Mouse (Mus musculus) liver, embryonic 11.5 days (tissue): ENCODE measurements at regions not wholly inside any gene's neighbourhood (a gene's known extent, or its start where the extent isn't known, plus 50 kb on each side); places are given as distances from the start of the nearest gene placed in this dataset.

Source experiments
- ATAC-seq: fragments of 200-750 bp; cut with Nextera tagmentation; replicated peaks from 2 replicates; pipeline ENCODE4 v1.8.0; 2017; ENCODE audit warnings: moderate number of reproducible peaks, mild to moderate bottlenecking, moderate TSS enrichment, moderate library complexity; ENCODE audit not compliant: low FRiP score
- DNase-seq: peaks from one replicate; pipeline ENCODE4 v3.0.0-alpha.2; 2017; ENCODE audit warnings: low spot score
- H3K27ac ChIP-seq: fragments of 300-500 bp; sonication (generic); 2 replicates; pipeline ENCODE4 v1.5.1; 2014; ENCODE audit warnings: mild to moderate bottlenecking, low read depth, low read length, control low read depth
- H3K27me3 ChIP-seq: fragments of 300-500 bp; sonication (generic); replicated peaks from 2 replicates; pipeline ENCODE4 v1.6.1; 2014; ENCODE audit warnings: low read length, mixed read lengths; ENCODE audit not compliant: control insufficient read depth, insufficient read depth
- H3K36me3 ChIP-seq: fragments of 300-500 bp; sonication (generic); 2 replicates; pipeline ENCODE4 v1.6.1; 2014; ENCODE audit warnings: mild to moderate bottlenecking, low read length, moderate library complexity, mixed read lengths; ENCODE audit not compliant: control insufficient read depth, insufficient read depth
- H3K4me1 ChIP-seq: fragments of 300-500 bp; sonication (generic); replicated peaks from 2 replicates; pipeline ENCODE4 v1.6.1; 2014; ENCODE audit warnings: low read length, mixed read lengths; ENCODE audit not compliant: control insufficient read depth, insufficient read depth
- H3K4me2 ChIP-seq: fragments of 300-500 bp; sonication (generic); 2 replicates; pipeline ENCODE4 v1.6.1; 2014; ENCODE audit warnings: mild to moderate bottlenecking, control low read depth, moderate library complexity
- H3K4me3 ChIP-seq: fragments of 300-500 bp; sonication (generic); 2 replicates; pipeline ENCODE4 v1.5.1; 2014; ENCODE audit warnings: low read depth, low read length, control low read depth
- H3K9ac ChIP-seq: fragments of 300-500 bp; sonication (generic); 2 replicates; pipeline ENCODE4 v1.6.1; 2014; ENCODE audit warnings: low read depth, low read length, control low read depth
- H3K9me3 ChIP-seq: fragments of 300-500 bp; sonication (generic); 2 replicates; pipeline ENCODE4 v1.6.1; 2016; ENCODE audit warnings: low read length, inconsistent platforms, mixed read lengths; ENCODE audit not compliant: control insufficient read depth
- WGBS: fragments of 180-500 bp; shearing (Covaris S2); extraction: QIAGEN DNeasy Blood & Tissue Kit; methylation state at CpG from one replicate; pipeline ENCODE4 v1.1.7; 2014; 5-methylcytosine and 5-hydroxymethylcytosine counted together

DNA sequence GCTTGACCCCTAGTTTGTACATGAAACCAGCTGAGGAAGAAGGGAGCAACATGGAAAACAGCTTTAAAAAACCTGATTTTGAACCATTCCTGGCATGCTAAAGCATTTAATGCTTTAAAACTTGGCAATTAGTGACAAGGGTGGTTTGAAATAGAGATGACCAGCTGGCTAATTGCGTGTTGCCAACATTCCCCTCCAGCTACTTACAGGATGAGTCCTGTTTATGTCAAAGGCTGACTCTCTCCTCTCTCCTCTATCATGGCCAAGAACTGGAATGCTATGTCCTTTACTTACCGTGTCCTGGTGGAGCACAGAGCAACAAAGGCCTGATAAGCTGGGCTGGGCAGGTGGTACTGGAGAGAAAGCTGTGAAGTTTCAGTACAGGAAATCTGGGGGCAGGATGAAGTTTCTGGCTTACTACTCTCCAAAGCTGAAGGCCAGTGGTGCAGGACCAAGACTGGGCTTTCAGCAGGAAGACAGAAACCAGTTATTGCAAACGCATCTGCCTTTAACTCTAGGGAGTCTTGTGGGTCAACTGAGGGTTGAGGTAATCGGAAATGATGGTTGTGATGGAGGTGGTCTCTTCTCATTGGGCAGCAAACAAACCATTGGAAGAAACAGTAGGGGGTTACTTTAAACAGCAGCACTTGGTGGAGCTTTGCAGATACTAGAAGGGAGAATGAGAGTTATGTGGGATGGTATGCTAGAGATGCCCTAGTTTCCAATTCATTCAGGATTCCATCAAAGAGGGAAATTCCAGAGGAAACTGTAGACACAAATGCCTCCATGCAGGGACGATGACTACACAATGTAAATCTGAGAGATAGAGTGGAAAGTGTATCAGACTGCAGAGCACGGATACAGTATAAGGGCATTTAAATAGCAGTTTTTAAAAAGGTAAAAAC is 60.7 kb upstream of the Cd28 start:
- Histone ChIP-seq H3K4me1 (peaks cover 6% of the 10 kb centered on the region; the same call in 1 of the 2 replicates), H3K4me2 (no peak overlapping the region)

DNA sequence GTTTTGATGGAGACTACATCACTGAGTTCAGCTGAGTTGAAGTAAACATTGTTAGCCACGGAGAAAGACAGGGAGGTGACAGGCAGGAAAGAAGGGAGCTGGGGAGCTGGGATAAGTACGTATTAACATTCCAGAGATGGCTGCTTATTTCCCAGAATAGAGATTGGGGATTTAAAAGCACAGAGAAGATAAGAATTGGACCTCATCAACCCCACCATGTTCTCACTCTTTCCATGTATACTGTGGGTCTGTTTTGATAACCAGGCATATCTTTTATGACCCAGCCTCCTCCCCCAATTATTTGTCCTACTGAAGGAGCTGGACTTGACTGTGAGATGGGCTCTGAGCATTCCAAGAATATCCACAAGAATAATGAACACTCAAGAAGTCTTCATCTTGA is 61.4 kb upstream of the Cd28 start:
- H3K4me3 ChIP-seq: no peak overlapping the region
- 23% methylated on average over 2 of the region's 2 CpGs for WGBS
- H3K4me2 ChIP-seq: no peak overlapping the region
- no peaks in the 10 kb centered on the region for H3K36me3 ChIP-seq
- H3K27me3 ChIP-seq: no peaks in the 10 kb centered on the region
- H3K9ac ChIP-seq: no peak overlapping the region
- ATAC-seq (no peak), DNase-seq (no peak)
- H3K27ac ChIP-seq: peak overlapping the region; percentile 23; the same call in 1 of the 2 replicates
- H3K4me1 ChIP-seq: peaks cover 6% of the 10 kb centered on the region; the same call in 1 of the 2 replicates
- no peaks in the 10 kb centered on the region for H3K9me3 ChIP-seq

More for the DNA sequence above, 60.7 kb upstream of the Cd28 start:
- 56% methylated on average over 6 of the region's 6 CpGs for WGBS
- H3K4me3 ChIP-seq: no peak overlapping the region
- DNase-seq (no peak), ATAC-seq (no peak)
- peak overlapping the region; percentile 52; the same call in 1 of the 2 replicates for H3K27ac ChIP-seq
- no peaks in the 10 kb centered on the region for H3K36me3 ChIP-seq
- H3K9ac ChIP-seq: no peak overlapping the region
- no peaks in the 10 kb centered on the region for H3K27me3 ChIP-seq
- no peaks in the 10 kb centered on the region for H3K9me3 ChIP-seq

DNA sequence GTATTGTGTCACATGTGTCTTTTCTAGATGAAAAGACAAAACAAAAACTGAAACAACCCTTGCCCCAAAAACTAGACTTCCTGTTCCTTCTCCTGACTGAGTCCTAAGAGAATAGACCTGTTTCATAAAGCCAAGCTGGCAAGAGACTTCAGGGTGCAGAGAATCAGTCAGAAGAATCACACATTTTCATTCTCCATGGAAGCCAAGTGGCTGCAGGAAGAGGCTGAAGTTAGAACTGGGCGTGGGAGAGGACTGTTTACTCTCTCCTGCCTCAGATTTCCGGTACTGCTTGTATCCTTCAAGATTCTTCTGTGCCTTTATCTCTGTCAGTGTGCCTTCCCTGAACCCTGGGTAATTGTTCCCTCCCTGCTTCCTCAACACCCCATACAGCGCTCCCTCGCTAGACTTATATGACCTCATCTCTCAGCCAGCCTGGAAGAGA is 64.0 kb upstream of the Cd28 start:
- no peak for ATAC-seq
- H3K4me2 ChIP-seq: no peak overlapping the region
- H3K4me3 ChIP-seq: no peak overlapping the region
- peaks cover 5% of the 10 kb centered on the region; the same call in 1 of the 2 replicates for H3K4me1 ChIP-seq
- H3K27ac ChIP-seq: no peak overlapping the region
- 27% methylated on average over 4 of the region's 4 CpGs for WGBS
- no peak overlapping the region for H3K9ac ChIP-seq
- H3K9me3 ChIP-seq: no peaks in the 10 kb centered on the region
- no peaks in the 10 kb centered on the region for H3K27me3 ChIP-seq
- H3K36me3 ChIP-seq: no peaks in the 10 kb centered on the region
- DNase-seq: no peak

DNA sequence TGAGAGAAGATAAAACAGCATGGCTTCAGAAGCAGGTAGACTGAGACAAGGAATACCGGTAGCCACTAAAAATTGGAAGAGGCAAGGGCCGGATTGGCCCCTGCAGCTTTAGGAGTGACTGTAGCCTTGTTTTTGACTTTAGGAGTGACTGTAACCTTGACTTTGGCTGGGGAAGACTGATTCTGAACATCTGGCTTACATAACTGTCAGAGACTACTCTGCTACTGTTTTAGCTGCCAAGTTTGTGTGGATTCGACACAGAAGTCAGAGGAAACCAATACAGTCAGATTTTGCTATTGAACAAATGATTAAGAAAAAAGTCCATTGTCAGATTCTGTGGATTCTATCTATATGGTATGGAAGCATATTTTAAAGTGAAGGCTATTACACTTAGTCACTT is 66.4 kb upstream of the Cd28 start:
- ATAC-seq: no peak
- 75% methylated on average over 3 of the region's 3 CpGs for WGBS
- H3K9ac ChIP-seq: no peak overlapping the region
- no peaks in the 10 kb centered on the region for H3K27me3 ChIP-seq
- no peak overlapping the region for H3K27ac ChIP-seq
- no peaks in the 10 kb centered on the region for H3K36me3 ChIP-seq
- no peak for DNase-seq
- H3K4me1 ChIP-seq: 0 out of 2 replicates have a peak, but pooled peaks cover 2% of the 10 kb centered on the region
- no peak overlapping the region for H3K4me2 ChIP-seq
- H3K4me3 ChIP-seq: no peak overlapping the region
- H3K9me3 ChIP-seq: no peaks in the 10 kb centered on the region

DNA sequence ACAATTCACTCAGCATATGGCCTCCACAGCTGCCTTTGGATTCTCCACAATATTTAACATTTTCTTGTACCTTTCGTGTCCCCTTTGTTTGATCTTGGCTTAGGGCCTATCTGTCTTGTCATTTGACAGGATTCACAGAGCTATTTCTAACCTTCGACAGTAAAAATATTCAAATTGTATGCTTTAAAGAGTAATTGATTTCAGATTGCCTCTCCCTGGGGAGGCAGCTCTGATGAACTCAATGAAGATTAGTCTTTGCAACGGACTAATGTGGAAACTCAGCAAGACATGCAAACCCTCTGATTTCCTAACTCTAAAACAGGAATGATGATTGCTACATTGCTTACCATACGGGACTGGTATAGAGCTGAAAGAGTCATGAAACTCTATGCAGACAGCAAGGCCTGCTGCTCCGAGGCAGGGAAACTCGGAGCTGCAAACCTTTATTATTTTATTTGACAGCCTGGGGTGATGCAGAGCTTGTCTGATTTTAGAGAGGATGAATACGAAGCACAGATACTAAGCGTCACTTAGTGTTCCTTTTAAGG is 67.2 kb upstream of the Cd28 start:
- 70% methylated on average over 8 of the region's 8 CpGs for WGBS
- DNase-seq: no peak
- H3K4me2 ChIP-seq: no peak overlapping the region

DNA sequence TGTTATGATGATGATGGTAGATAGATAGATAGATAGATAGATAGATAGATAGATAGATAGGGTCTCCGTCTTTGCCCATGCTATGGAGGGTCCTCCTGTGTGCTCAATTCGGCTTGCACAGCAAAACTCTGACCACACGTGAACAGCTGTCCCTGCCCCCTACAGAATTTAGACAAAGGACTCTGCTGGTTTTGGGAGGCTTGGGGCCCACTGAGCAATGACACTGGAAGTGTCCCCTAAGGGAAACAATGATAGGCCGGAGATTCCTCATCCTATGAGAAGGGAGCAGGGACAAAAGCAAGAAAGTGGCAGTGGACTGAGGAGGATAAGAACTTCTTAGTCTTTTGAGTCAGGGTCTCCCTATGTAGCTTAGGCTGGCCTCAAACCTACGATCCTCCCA is 69.8 kb upstream of the Cd28 start:
- Histone ChIP-seq H3K9ac (no peak overlapping the region), H3K4me3 (no peak overlapping the region), H3K36me3 (no peaks in the 10 kb centered on the region), H3K9me3 (no peaks in the 10 kb centered on the region), H3K27me3 (no peaks in the 10 kb centered on the region), H3K4me1 (no peaks in the 10 kb centered on the region), H3K27ac (no peak overlapping the region), H3K4me2 (no peak overlapping the region)
- ATAC-seq (no peak), DNase-seq (no peak)
- WGBS: 82% methylated on average over 5 of the region's 5 CpGs

More for the DNA sequence above, 67.2 kb upstream of the Cd28 start:
- Histone ChIP-seq H3K36me3 (no peaks in the 10 kb centered on the region), H3K4me3 (no peak overlapping the region), H3K9ac (no peak overlapping the region), H3K4me1 (0 out of 2 replicates have a peak, but pooled peaks cover 2% of the 10 kb centered on the region), H3K27ac (no peak overlapping the region), H3K9me3 (no peaks in the 10 kb centered on the region), H3K27me3 (no peaks in the 10 kb centered on the region)
- ATAC-seq: no peak

DNA sequence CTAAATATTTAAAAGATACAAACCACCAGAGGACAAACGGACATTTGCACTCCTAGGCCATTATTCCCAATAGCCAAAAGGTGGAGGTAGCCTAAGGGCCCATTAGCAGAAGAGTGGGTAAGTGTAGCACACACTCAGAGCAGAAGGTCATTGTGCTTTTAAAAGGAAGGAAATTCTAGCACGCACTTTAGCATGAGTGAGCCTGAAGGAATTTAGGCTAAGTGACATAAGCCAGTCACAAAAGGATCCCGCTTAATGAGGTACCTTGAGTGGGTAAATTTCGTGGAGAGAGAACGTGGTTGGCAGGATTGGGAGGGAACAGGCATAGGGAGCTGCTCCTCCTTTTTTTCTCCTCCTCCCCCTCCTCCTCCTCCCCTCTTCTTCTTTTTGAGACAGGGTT is 70.4 kb upstream of the Cd28 start:
- H3K27ac ChIP-seq: no peak overlapping the region
- no peak overlapping the region for H3K4me3 ChIP-seq
- DNase-seq (no peak), ATAC-seq (no peak)
- H3K4me1 ChIP-seq: no peaks in the 10 kb centered on the region
- no peaks in the 10 kb centered on the region for H3K36me3 ChIP-seq
- H3K9ac ChIP-seq: no peak overlapping the region
- WGBS: 60% methylated on average over 5 of the region's 5 CpGs
- H3K27me3 ChIP-seq: no peaks in the 10 kb centered on the region
- no peak overlapping the region for H3K4me2 ChIP-seq
- H3K9me3 ChIP-seq: no peaks in the 10 kb centered on the region

DNA sequence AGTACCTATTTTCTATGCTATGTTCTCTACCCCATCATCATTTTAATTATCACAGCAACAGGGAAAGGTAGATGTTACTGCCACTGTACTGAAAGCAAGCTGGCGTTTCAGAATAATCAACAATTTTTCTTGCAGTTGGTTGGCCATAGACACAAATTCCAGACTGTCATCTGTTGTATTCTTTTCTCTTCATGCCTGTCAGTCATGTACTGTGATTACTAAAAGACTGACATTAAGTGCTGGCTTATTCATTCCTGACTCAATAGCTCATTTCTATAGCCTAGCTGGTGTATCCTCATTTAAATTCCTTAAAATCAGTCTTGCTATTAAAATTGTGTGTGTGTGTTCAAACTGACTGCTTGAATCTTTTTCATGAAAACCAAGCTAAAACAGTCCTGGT is 71.4 kb upstream of the Cd28 start:
- DNase-seq: no peak
- WGBS: 88% methylated on average over 1 of the region's 1 CpGs

More for the DNA sequence above, 71.4 kb upstream of the Cd28 start:
- Histone ChIP-seq H3K27ac (no peak overlapping the region), H3K4me3 (no peak overlapping the region), H3K9ac (no peak overlapping the region), H3K9me3 (no peaks in the 10 kb centered on the region), H3K27me3 (no peaks in the 10 kb centered on the region), H3K4me2 (no peak overlapping the region), H3K36me3 (no peaks in the 10 kb centered on the region), H3K4me1 (no peaks in the 10 kb centered on the region)
- ATAC-seq: no peak
